Mouse (Mus musculus) G1E (cell line): ENCODE results near the gene B230307C23Rik.

ENCODE experiments used
- CTCF ChIP-seq: IDR thresholded peaks from 2 replicates; pipeline ENCODE4 v1.5.1; 2012; ENCODE audit warnings: low read depth, low read length, inconsistent platforms, mixed read lengths
- GATA1 ChIP-seq: IDR thresholded peaks from 2 replicates; pipeline ENCODE4 v1.6.1; 2012; ENCODE audit warnings: borderline replicate concordance, low read length, inconsistent platforms, mixed read lengths
- GATA2 ChIP-seq: IDR thresholded peaks from 2 replicates; pipeline ENCODE4 v1.6.1; 2012; ENCODE audit warnings: low read depth, low read length, inconsistent platforms, borderline replicate concordance
- POLR2AphosphoS5 ChIP-seq: IDR thresholded peaks from 2 replicates; pipeline ENCODE4 v1.6.1; 2012; ENCODE audit warnings: low read depth, low read length, inconsistent platforms; ENCODE audit not compliant: insufficient replicate concordance
- TAL1 ChIP-seq: conservative IDR thresholded peaks from 2 replicates; pipeline ENCODE4 v1.6.1; 2012; ENCODE audit warnings: low read depth, low read length, inconsistent platforms, mixed read lengths

- TF ChIP-seq CTCF (no peak), POLR2AphosphoS5 (no peak), TAL1 (no peak), GATA1 (no peak), GATA2 (no peak)
Measured at GRCm38 (mm10) chr16:97950061-97950460, 47.1 kb upstream of the B230307C23Rik start.
